Mouse (Mus musculus): Measurements from ENCODE around the gene Fgf11. TPM values are rescaled to one million over a fixed set of nuclear protein-coding genes. Genes with fewer than 3 reads are reported as not detected.

The Fgf11 gene
- total and polyA plus RNA-seq, 2 experiments from 2014 or later, result 2.8 to 16.4 TPM

DNA sequence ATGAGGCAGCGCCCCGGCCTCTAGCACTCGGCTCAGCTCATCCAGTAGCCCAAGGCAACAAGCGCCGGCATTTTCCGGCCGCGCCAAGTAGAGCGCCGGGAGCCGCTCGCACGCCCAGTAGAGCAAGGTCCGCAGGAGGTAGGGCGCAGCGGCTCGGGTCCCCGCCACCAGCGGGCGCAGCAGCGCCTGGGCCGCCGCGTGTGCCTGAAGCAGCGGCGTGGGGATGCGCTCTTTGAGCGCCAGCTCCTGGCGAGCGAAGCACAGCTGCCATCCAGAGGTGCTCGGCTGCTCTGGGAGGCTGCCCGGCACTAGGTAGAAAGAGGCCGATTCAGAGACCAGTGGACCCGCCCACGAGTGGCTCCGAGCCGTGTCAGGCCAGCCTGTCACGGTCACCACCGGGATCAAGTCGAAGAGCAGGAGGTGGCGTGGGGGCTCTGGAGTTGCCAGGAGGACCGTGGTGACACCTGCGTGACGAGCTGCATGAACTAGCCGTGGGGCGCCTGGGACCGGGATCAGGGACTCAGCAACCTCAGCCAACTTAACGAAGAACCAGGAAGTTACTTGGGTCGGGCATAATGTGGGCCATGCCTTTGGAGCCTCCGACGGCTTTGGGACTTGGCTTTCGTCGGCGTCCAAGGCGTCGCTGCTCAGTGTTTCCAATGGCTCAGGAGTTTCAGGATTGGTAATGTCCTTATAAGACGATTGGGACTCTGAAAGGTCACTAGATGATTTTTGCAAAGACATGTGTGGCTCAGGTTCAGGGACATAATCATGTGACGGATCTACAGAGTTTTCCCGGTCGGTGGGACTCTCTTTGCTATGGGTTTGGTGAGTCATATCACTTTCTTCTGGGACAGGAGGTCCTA lies 2.4 kb upstream of the Fgf11 start:
- ATAC-seq (ENCODE audit: low FRiP score) (no peak), DNase-seq (ENCODE audit: low spot score) (peak; percentile 76)
- Histone ChIP-seq H3K4me1 (ENCODE audit: insufficient read depth, low read length) (peaks cover 8% of the 10 kb centered on the region; the same call in 1 of the 2 replicates), H3K4me3 (ENCODE audit: low read depth, low read length) (peak overlapping the region; percentile 49), H3K9me3 (ENCODE audit: low read length) (no peaks in the 10 kb centered on the region), H3K27ac (ENCODE audit: low read depth, low read length) (peak overlapping the region; percentile 62), H3K36me3 (ENCODE audit: insufficient read depth, low read length) (no peaks in the 10 kb centered on the region), H3K4me2 (ENCODE audit: low read depth, low read length, poor library complexity, severe bottlenecking) (peak overlapping the region; percentile 96), H3K27me3 (ENCODE audit: insufficient read depth, low read length) (0 out of 2 replicates have a peak, but pooled peaks cover 4% of the 10 kb centered on the region), H3K9ac (replicated peaks; ENCODE audit: low read length, poor library complexity, severe bottlenecking) (peak overlapping the region; percentile 68)
- TF ChIP-seq CTCF (IDR thresholded peaks at IDR 0.05), result peak; percentile 74
- 2% methylated on average over 60 of the region's 60 CpGs for WGBS

DNA sequence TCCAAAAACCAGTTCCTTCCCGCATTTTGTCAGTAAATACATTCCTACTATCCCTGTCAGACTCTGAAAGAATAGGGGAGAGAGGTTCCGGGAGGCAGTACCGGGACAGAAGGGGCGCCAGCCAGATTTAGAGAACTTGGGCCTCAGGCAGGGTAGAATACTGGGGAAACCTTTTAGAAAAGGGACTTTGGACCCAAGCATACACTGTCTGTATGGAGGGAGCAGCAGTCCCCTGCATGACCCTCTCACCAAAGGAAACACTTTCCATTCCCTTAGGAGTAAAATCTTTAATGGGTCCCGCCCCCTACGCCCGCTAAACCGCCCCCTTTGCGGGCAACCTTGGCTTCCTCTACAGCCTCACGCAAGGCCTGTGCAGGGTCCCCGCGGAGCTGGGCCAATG lies 1.7 kb upstream of the Fgf11 start:
- H3K27ac ChIP-seq (ENCODE audit: low read depth, low read length), result peak overlapping the region; percentile 62
- H3K9ac ChIP-seq (replicated peaks; ENCODE audit: low read length, poor library complexity, severe bottlenecking), result peak overlapping the region; percentile 68
- no peaks in the 10 kb centered on the region for H3K36me3 ChIP-seq (ENCODE audit: insufficient read depth, low read length)
- no peak for TF ChIP-seq CTCF (IDR thresholded peaks at IDR 0.05)
- DNase-seq (ENCODE audit: low spot score) (no peak), ATAC-seq (ENCODE audit: low FRiP score) (no peak)
- H3K27me3 ChIP-seq (ENCODE audit: insufficient read depth, low read length), result 0 out of 2 replicates have a peak, but pooled peaks cover 4% of the 10 kb centered on the region
- peaks cover 11% of the 10 kb centered on the region; the same call in 1 of the 2 replicates for H3K4me1 ChIP-seq (ENCODE audit: insufficient read depth, low read length)
- 5% methylated on average over 12 of the region's 12 CpGs for WGBS
- peak overlapping the region; percentile 49 for H3K4me3 ChIP-seq (ENCODE audit: low read depth, low read length)
- H3K4me2 ChIP-seq (ENCODE audit: low read depth, low read length, poor library complexity, severe bottlenecking), result peak overlapping the region; percentile 96
- H3K9me3 ChIP-seq (ENCODE audit: low read length), result no peaks in the 10 kb centered on the region

DNA sequence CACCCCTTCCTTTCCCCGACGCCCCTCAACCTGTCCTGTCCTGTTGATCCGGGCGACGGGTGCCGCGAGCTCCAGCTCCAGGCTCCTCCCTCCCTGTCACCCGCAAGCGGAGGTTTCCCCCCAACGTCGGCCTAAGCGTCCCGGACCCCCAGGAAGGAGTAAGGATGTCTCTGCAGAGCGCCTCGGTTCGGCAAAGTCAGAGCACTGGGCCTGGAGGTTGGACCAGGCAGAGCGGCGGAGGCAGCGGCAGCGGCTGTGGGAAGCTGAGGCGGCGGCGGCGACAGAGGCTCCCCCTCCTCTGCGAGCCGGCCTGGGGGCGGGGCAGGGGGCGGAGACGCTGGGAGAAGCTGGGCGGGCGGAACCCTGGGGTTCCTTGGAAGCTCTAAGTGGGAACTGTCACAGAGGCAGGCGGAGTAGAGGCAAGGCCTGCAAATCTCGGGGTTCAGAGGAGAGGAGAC lies 1.0 kb upstream of the Fgf11 start:
- peaks cover 4% of the 10 kb centered on the region; the same call in 1 of the 2 replicates for H3K27me3 ChIP-seq (ENCODE audit: insufficient read depth, low read length)
- H3K4me3 ChIP-seq (ENCODE audit: low read depth, low read length), result peak overlapping the region; percentile 49
- peak overlapping the region; percentile 68 for H3K27ac ChIP-seq (ENCODE audit: low read depth, low read length)
- 0 out of 2 replicates have a peak, but pooled peaks cover 4% of the 10 kb centered on the region for H3K36me3 ChIP-seq (ENCODE audit: insufficient read depth, low read length)
- no peak; the same call in 1 of the 2 replicates for TF ChIP-seq CTCF (IDR thresholded peaks at IDR 0.05)
- no peaks in the 10 kb centered on the region for H3K9me3 ChIP-seq (ENCODE audit: low read length)
- H3K9ac ChIP-seq (replicated peaks; ENCODE audit: low read length, poor library complexity, severe bottlenecking), result peak overlapping the region; percentile 68
- DNase-seq (ENCODE audit: low spot score) (peak; percentile 85), ATAC-seq (ENCODE audit: low FRiP score) (no peak)
- H3K4me1 ChIP-seq (ENCODE audit: insufficient read depth, low read length), result peaks cover 11% of the 10 kb centered on the region; the same call in 1 of the 2 replicates
- WGBS, result under 1% methylated on average over 31 of the region's 33 CpGs
- peak overlapping the region; percentile 96 for H3K4me2 ChIP-seq (ENCODE audit: low read depth, low read length, poor library complexity, severe bottlenecking)

DNA sequence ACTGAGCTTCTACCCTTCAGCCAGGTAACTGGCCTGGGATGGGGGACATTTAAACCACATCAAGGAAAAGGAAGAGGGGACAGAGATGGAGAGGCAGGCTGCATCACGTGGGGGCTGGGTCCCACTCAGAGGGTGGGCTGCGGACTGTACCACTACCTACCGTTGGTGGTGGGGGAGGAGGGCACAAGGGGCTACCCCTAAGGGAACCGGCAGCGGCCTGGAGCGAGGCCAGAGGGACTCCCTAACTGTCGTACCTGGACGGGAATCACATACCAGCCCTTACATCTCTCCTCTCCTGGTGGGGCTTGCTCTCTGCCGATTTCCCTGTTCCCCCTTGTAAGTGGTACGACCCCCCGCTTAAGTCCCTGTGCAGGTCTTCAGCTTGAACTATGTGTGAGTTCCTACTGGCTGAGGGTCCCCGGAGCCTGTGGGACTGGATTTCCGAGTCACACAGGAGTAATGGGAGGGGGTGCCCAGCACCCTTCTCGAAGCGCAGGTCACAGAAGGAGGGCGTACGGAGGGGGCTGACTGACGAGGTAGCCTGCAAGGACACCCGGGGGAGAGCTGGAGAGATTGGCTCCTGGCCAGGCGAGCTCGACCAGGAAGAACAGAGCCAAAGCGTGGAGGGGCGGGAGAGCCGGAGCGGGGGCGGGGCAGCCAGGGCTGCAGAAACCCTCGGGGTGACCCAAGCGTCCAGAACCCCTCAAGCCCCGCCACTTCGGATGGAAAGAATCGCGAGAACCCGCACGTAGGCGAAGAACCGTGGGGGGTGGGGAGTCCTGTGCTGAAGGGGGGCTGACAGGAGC lies 1.1 kb downstream of the Fgf11 start:
- no peaks in the 10 kb centered on the region for H3K9me3 ChIP-seq (ENCODE audit: low read length)
- peak overlapping the region; percentile 49 for H3K4me3 ChIP-seq (ENCODE audit: low read depth, low read length)
- H3K4me2 ChIP-seq (ENCODE audit: low read depth, low read length, poor library complexity, severe bottlenecking), result peak overlapping the region; percentile 96
- H3K9ac ChIP-seq (replicated peaks; ENCODE audit: low read length, poor library complexity, severe bottlenecking), result peak overlapping the region; percentile 68
- DNase-seq (ENCODE audit: low spot score), result peak; percentile 90
- H3K27me3 ChIP-seq (ENCODE audit: insufficient read depth, low read length), result peaks cover 4% of the 10 kb centered on the region; the same call in 1 of the 2 replicates
- peak overlapping the region; percentile 90 for H3K27ac ChIP-seq (ENCODE audit: low read depth, low read length)
- no peak for TF ChIP-seq CTCF (IDR thresholded peaks at IDR 0.05)
- peak; percentile 81 for ATAC-seq (ENCODE audit: low FRiP score)
- peaks cover 11% of the 10 kb centered on the region; the same call in 1 of the 2 replicates for H3K4me1 ChIP-seq (ENCODE audit: insufficient read depth, low read length)
- 0 out of 2 replicates have a peak, but pooled peaks cover 6% of the 10 kb centered on the region for H3K36me3 ChIP-seq (ENCODE audit: insufficient read depth, low read length)
- WGBS, result under 1% methylated on average over 34 of the region's 36 CpGs

DNA sequence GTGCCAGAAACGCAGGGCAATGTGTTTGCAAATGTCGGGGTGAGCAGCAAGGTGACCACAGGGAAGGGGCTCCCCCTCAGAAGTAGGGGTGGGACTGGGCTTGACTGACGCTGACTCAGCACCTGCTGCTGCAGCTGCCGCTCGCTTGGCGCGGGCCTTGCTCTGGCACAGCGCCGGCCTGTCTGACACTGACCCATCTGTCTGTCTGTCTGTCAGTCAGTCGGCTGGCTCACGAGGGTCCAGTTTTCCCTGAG lies 1.6 kb downstream of the Fgf11 start:
- peak overlapping the region; percentile 96 for H3K4me2 ChIP-seq (ENCODE audit: low read depth, low read length, poor library complexity, severe bottlenecking)
- peak overlapping the region; percentile 49 for H3K4me3 ChIP-seq (ENCODE audit: low read depth, low read length)
- DNase-seq (ENCODE audit: low spot score), result no peak
- H3K4me1 ChIP-seq (ENCODE audit: insufficient read depth, low read length), result peaks cover 10% of the 10 kb centered on the region; the same call in 1 of the 2 replicates
- H3K27me3 ChIP-seq (ENCODE audit: insufficient read depth, low read length), result peaks cover under 1% of the 10 kb centered on the region; the same call in 1 of the 2 replicates
- no peak for TF ChIP-seq CTCF (IDR thresholded peaks at IDR 0.05)
- under 1% methylated on average over 11 of the region's 11 CpGs for WGBS
- H3K9me3 ChIP-seq (ENCODE audit: low read length), result no peaks in the 10 kb centered on the region
- H3K36me3 ChIP-seq (ENCODE audit: insufficient read depth, low read length), result 0 out of 2 replicates have a peak, but pooled peaks cover 6% of the 10 kb centered on the region
- H3K9ac ChIP-seq (replicated peaks; ENCODE audit: low read length, poor library complexity, severe bottlenecking), result peak overlapping the region; percentile 68
- peak; percentile 14 for ATAC-seq (ENCODE audit: low FRiP score)
- H3K27ac ChIP-seq (ENCODE audit: low read depth, low read length), result peak overlapping the region; percentile 90
